Mouse (Mus musculus) cerebellum, adult 2 months (tissue): ENCODE data around the gene Ankrd9.

Experiments used
- CTCF ChIP-seq: fragments of 200-500 bp; IDR thresholded peaks from 2 replicates; pipeline ENCODE4 v1.5.1; 2011; ENCODE audit warnings: low read depth, mild to moderate bottlenecking, control low read depth, low read length, moderate library complexity, borderline replicate concordance; ENCODE audit not compliant: insufficient read depth
- POLR2A ChIP-seq: fragments of 200-500 bp; IDR thresholded peaks from 2 replicates; pipeline ENCODE4 v1.6.1; 2011; ENCODE audit warnings: low read length, control low read depth, borderline replicate concordance; ENCODE audit not compliant: insufficient read depth

GRCm38 (mm10) chr12:110940869-110941268, 38.0 kb downstream of the Ankrd9 start:
- no peak for TF ChIP-seq CTCF
- no peak for TF ChIP-seq POLR2A
